Mouse (Mus musculus): ENCODE data around the gene Wasf1.

DNA sequence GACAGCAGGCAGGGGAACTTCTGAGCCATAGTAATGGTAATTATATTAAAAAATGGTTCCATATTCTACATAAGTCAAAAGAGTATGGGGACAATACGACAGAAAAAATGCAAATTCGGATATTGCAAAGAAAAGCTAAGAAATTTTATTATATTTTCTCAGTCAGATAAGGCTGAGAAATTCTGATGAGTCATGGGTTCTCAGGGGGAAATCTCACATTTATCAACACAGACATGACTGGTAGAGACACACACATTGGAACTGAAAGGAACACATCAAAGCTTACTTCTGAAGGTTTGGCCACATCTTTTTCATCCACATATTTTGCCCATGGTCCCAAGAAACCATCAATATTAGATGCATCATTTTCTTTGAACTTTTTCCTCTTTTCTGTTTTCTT lies 32.6 kb upstream of the Wasf1 start:
- TF ChIP-seq CTCF (IDR thresholded peaks at IDR 0.05; ENCODE audit: low read depth), result no peak
- no peak for TF ChIP-seq EP300 (IDR thresholded peaks at IDR 0.05; ENCODE audit: low read depth)

All from heart, postnatal 0 days (tissue).